Mouse (Mus musculus): ENCODE data around the gene Daam2.
"Not testable (repeated sequence)": the region's sequence is repeated elsewhere in the genome, so short reads cannot be mapped to it uniquely, and the experiment has no call there.

Daam2 gene

DNA sequence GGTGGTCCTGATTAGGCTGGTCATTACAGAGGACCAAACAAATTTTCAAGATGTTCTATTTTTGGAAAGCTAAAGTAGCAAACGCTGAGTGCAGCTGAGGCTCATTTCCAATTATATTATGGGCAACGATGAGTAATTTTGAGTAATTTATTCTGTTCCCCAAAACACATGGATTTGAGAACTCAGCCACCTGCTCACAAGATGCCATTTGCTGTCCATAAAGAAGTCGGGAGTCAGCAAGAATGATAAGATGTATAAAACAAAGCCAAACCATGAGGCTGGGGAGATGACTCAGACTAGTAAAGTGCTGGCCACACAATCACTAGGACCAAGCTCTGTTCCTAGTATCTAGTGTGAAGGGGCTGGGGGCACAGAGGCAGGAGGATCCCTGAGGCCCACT is 79.7 kb downstream of the Daam2 start:
- in situ Hi-C loops (cut with MboI, MseI): loop anchor here (10.0 kb wide), 1 partner anchor 590 kb away; no protein-coding TSS in a partner anchor

DNA sequence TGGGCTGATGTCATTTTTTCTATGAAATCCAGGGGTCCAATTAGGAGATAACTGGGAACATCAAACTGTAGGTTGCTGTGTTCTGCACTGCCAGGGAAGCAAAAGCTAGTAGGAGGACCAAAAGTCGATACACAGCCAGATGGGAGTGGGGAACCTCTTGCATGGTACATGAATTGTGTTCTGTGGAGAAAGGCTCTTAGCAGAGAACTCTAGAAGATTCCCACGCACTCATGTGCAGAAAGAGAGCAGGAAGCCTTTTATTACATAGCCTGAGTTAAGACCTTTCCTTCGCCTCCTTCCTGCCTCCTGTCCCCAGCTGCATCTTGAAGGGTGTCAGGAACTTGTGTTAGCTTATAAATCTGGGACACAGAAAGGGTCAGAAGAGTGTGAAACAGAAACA is 82.3 kb downstream of the Daam2 start:
- in situ Hi-C loops (cut with MboI, MseI): loop anchor here (10.0 kb wide), 1 partner anchor 587 kb away; no protein-coding TSS in a partner anchor

DNA sequence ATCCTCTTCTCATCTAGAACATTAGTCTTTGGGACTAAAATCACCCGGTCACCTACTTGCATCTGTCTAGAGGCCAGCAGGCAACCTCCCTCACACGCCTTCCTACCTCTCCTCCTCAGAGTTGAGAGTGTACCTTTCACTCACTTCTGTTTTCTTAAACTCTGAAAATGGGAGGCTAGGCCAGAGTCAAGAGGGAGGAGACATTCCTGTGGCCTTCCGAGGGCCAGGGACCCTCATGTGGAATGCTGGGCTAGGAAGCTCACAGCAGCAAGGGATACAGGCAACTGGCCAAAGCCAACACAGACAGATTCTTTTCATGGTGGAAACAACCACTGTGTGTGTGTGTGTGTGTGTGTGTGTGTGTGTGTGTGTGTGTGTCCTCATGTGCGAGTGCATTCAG is 86.8 kb downstream of the Daam2 start:
- in situ Hi-C loops (cut with MboI, MseI): no loop called here

DNA sequence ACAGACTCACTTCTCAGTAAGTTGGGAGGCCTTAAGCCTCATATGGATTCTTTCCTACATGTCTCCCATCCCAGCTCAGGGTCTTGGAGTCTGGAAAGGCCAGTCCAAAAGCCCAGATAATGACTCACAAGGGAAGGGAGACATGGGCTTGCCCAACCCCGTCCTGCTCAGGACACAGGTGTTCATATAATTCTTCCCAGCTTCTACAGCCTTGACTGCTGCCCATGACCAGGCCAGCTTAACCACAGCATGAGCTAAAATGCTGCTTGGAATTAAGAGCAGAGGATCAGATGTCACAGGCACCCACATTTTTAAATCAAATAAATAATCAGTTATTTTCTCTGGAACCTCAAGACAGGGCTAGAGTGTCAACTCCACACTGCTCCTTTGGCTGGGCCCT is 89.0 kb downstream of the Daam2 start:
- in situ Hi-C loops (cut with MboI, MseI): no loop called here

DNA sequence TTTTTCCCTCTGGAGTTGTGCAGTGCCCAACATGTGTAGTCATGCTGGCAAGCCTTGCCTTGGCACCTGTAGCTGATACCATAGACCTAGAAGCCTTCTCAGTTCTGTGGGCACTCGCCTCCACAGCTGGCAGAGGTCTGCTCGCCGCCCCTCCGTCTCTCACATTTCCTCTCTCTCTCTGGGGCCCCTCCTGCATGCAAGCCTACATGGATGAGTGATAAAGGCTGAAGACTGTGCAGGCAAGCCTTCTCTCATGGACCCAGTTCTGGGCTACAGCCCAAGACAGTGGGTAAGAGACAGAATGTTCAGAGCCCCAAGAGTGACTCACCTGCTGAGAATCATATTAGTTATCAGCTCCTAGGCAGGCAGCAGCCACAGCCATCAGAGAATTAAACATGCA is 90.1 kb downstream of the Daam2 start:
- in situ Hi-C loops (cut with MboI, MseI): no loop called here

DNA sequence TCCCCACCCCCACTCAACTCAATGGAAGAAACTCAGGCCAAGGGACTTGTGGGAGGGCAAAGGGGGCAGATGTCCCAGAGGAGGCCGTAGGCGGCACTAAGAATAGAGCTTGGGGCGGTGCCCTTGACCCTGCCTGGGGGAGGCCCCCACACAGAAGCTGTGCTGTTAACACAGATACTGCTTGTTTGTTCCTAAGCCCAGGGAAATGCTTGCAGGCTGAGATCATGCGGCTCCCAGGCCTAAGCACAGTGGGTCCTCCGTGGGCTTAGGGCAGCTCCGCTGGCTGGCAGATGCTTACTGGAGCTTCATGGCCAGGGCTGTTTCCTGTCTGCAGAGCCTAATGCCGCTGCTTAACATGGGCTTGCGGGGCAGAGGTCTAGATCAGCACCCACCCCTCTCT is 91.5 kb downstream of the Daam2 start:
- in situ Hi-C loops (cut with MboI, MseI): no loop called here

DNA sequence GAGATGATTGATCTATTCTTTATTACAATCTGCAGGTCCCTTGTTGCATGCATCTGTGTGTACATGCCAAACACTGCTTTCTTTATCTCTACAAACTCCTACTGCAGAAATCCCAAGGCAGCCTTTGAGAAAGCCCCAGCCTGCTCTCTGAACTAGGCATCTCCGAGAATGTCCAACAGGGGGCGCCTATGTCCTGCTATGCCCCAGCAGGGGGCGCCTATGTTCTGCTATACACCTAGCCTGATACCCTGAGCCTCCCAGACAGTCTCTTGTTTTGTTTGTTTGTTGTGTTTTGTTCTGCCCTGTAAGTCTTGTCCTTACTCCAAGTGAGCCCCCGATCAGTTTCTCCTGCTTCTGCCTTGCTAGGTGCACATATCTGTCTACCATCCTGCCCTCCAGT is 95.9 kb downstream of the Daam2 start:
- in situ Hi-C loops (cut with MboI, MseI): loop anchor here (10.0 kb wide), 3 partner anchors 437 to 1503 kb away; no protein-coding TSS in a partner anchor

DNA sequence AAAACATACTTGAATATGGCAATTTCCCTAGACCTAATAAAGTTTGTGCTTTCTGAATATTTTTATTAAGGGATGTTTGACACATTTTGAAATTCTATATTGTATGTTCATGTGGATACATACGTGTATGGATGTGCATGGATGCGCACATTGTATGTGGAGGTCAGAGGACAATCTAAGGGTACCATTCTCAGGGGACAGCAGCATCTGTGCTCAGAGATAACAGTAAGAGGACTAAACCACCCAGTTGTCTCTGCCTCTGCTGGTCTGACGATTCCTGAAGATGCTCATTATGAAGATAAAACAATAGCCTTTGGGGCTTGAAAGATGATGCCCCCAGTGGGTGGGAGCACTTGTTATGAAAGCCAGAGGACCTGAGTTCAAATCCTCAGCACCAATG is 99.3 kb downstream of the Daam2 start:
- in situ Hi-C loops (cut with MboI, MseI): loop anchor here (10.0 kb wide), 3 partner anchors 440 to 1500 kb away; no protein-coding TSS in a partner anchor

DNA sequence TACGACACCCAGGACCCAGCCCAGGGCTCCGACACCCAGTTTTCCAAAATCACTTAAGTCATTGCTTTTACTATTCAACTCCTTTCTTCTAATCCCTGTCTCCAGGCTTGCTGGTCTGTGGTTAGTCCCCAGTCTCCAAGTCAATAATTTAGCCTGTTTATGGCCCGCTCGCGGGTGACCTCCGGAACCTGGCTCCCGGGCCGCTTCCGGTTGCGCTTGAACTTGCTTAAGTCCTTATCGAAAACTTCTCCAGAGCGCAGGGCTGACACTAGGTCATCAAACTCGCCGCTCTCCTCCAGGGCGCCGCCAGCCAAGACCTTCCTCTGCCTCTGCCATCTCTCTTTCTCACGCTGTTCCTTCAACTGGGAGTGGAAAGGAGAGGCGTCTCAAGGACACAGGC is 105.8 kb downstream of the Daam2 start:
- in situ Hi-C loops (cut with MboI, MseI): loop anchor here (5.0 kb wide), 1 partner anchor 51 kb away; no protein-coding TSS in a partner anchor

DNA sequence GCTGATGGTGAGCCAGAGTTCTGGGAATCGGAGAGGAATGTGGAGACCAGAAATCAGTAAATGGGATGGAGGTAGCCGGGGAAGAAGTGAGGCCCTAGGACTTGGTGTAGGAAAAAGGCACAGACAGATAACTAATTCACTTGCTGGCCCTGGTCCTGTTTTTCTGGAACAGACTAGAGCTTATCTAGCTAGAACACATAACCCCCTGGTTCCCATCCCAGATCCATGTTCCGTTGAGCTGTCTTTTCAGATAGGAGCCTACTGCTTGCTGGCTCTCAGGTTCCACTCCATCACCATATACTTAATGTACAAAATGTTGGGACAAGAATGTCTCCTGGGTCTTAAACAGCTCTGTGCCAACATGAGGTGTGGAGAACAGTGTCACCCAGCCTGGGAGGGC is 106.3 kb downstream of the Daam2 start:
- in situ Hi-C loops (cut with MboI, MseI): loop anchor here (5.0 kb wide), 1 partner anchor 51 kb away; no protein-coding TSS in a partner anchor

DNA sequence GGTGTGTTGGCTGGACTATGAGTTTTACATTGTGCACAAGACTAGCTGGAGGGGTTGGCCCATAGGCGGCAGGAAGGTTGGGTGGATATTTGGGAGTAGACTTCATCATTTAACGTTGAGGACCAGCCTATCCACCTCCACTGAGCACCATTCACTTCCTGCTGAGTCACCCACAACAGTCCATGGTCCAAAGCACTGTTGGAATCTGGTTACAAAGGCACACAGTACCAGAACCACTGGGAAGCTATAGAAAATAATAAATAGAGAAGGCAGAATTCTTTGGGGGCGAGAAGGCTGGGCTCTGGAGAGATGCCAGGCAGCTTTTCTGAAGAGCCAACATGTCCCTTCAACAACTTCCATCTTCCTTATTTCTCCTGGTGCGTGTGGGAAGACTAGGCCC is 107.8 kb downstream of the Daam2 start:
- in situ Hi-C loops (cut with MboI, MseI): loop anchor here (5.0 kb wide), 1 partner anchor 49 kb away; no protein-coding TSS in a partner anchor

DNA sequence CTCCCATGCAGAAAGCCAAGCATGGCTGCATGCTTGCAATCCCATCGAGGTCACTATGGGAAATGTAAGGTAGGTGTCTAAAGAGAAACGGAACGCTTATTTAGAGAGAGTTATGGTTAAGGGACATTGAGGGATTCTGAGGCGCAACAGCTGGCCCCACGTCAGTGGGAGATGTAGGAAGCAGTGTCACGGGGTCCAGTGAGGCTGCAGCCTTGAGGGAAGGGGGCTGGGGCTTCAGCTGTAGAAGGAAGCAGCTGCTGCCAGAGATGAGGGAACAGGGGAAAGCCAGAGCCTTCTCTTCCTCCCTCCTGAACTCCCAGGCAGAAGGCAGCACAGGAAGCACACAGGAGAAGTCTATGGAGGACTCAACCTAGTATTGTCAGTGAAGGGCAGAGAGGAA is 113.2 kb downstream of the Daam2 start:
- in situ Hi-C loops (cut with MboI, MseI): no loop called here

DNA sequence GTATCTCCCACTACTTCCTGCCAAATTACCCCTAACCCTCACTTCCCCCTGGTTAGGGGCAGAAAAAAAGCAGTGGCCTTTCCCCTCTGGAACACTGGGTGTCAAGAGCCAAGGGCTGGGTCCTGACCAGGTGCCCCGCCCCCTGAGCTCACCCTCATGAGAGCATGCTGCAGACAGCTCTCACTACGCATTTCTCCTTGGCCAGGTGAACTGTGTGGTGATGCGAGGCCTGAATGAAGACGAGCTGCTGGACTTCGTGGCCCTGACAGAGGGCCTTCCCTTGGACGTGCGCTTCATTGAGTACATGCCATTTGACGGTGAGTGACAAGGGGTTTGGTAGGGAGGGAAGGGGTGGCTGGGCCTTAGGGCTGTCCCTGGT is 114.9 kb downstream of the Daam2 start:
- in situ Hi-C loops (cut with MboI, MseI): no loop called here

DNA sequence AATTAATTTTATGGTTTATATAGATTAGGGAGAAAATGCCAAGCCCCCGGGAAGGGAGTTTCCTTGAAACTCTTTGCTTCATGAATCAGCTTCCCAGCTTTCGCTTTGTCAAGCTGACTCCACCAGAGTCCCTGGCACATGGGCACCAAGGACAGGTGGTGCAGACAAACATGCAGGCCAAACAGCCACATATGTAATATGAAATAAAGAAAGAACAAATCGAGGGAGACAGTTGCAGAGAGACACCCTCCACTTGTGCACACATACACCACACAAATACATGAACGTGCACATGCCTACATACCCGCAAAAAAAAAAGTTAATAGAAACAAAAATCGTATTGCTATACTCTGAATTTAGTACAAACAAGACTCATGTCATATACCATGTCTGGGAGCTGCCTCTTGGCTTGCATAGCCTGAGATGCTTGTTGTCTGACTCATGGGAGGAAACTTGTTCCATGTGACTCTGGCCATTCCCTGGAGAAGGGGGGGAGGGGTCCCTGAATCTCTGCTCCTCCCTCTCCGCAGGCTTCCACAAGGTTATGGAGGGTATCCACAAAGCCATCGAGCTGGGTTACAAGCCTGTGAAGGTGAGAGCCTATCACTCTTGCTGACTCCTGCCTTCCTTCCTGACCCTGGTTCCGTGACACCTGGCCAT is 115.4 kb downstream of the Daam2 start:
- in situ Hi-C loops (cut with MboI, MseI): no loop called here

DNA sequence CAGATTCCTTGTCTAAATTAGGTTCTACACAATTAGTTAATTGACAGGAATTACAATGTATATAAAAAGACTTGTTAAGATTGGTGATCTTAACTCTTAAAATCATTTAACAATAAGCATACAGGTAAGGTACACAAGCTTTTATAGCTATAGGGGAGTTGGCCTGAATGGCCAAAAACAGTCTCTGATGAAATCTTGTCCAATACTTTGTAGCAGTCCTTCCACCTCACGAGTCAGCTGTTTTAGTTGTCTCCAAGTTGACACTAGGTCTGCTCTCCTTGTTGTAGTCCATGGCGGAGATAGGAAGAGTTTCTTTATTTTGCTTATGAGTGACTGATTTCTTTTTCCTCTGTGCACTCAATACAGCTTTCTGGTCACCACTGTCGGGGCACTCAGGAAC is 121.3 kb downstream of the Daam2 start:
- in situ Hi-C loops (cut with MboI, MseI): not testable (repeated sequence)

DNA sequence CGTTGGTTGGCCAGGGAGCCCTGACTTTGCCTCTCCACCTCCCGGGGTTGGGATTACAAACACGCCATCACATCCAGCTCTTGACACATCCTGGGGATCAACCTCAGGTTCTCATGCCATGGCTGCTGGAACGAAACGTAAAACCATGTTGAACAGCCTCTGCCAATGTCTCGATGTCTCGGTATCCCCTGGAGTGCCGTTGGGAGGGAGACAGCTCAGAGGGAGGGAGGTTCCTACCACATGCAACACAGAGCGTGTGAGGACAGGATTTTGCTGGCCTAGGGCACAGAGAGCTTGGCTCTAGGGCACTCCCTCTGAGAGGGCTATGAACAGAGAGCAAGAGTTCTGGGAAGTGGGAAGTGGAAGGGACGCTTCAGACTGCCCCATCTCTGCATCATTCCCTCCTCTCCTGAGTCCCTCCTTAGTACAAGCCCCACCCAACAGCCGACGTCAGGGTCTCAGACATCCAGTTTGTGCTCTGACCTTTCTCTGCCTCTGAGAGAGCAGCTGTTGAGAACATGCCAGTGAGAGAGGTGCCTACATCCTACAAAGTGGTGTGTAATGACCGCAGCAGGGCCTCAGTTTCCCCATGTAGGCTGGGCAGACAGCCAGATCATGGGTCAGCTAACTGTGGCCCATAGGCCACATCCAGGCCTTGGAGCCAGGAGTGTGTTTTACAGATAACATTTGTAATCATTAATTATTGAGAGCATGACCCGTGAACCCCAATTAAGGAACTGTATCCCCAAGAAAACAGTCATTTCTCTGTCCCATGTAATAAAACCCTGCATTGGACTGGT is 123.6 kb downstream of the Daam2 start:
- in situ Hi-C loops (cut with MboI, MseI): no loop called here

DNA sequence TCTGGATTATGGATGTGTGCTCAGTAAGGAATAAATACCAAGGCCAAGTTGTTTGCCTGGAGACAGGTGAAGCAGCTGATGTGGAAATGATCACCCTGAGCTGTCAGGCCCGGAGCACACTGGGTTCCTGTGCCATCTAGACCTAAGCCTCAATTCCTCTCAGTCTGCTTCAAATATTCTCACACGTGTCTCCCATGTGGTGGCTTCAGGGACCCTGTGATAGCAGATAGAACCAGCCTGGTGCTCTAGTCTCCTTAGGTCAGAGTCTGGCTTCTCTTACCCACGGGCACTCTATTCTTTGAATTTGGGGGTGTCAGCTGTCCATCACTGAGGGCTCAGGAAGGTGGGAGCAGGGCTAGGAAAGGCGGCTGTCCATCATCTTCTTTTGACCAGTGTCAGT is 124.4 kb downstream of the Daam2 start:
- in situ Hi-C loops (cut with MboI, MseI): no loop called here

DNA sequence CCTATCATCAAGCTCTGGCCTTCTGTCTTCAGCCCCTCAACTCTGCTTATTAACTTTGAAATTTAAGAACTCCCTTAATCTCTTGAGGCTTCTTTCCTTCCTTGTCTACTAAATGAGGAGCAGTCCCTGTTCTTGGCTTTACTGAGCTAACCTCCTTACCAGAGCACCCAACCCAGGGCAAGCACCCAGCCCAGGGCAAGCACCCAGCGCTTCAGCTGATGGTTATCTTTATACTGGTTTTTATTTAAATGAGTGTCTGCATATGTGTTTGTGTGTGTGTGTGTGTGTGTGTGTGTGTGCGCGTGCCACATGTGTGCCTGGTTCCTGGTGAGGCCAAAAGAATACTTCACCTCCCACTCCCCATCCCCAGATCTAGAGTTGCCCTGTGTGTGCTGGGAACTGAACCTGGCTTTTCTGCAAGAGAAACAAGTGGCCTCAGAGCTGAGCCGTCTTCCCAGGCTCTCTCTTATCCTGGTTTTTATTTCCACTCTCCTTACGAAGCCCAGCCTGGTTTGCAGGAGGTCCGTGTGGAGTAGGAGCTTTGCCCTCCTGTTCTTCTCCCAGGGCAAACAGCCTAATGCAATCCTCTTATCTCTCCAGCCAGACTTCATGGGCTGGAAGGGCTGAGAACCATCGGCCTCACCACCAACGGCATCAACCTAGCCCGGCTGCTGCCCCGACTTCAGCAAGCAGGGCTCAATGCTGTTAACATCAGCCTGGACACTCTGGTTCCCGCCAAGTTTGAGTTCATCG is 125.1 kb downstream of the Daam2 start:
- in situ Hi-C loops (cut with MboI, MseI): no loop called here

DNA sequence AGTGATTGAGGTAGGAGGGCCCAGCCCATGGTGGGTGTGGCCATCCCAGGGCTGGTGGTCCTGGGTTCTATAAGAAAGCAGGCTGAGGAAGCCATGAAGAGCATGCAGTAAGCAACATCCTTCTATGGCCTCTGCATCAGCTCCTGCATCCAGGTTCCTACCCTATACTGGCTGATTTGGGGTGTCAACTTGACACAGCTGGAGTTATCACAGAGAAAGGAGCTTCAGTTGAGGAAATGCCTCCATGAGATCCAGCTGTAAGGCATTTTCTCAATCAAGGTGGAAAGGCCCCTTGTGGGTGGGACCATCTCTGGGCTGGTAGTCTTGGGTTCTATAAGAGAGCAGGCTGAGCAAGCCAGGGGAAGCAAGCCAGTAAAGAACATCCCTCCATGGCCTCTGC is 126.8 kb downstream of the Daam2 start:
- in situ Hi-C loops (cut with MboI, MseI): not testable (repeated sequence)

DNA sequence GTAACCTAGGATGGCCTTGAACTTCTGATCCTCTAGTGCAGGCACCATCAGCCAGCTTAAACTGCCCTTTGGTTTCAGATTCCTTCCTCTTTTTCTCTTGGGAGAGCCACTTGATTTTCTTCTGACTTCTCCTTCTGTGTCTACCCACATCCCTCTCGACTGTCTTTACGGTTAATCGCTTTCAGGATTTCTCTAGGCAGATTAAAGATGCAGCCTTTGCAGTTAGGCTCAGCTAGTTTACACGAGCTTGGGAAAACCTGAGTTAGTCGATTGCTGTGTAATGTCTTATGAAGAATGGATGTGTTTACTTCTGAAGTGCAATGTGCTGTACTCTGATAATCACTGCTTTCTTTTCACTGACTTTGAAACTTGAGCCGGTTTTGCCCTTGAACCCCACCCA is 127.5 kb downstream of the Daam2 start:
- in situ Hi-C loops (cut with MboI, MseI): no loop called here

DNA sequence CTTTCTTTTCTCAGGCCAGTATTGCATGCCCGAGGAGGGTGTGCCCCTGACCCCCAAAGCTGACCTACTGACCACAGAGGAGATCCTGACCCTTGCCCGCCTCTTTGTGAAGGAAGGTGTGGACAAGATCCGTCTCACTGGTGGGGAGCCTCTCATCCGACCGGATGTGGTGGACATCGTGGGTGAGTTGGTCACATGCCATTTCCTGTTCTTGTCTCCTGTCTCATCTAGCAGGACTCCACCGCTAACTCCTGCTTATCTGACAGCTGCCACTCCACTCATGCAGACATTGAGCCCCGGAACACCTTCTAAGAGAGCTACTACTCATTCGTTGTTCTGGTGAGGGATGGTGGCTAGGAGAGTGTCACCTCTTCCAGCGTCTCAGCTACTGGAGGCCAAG is 129.1 kb downstream of the Daam2 start:
- in situ Hi-C loops (cut with MboI, MseI): no loop called here

DNA sequence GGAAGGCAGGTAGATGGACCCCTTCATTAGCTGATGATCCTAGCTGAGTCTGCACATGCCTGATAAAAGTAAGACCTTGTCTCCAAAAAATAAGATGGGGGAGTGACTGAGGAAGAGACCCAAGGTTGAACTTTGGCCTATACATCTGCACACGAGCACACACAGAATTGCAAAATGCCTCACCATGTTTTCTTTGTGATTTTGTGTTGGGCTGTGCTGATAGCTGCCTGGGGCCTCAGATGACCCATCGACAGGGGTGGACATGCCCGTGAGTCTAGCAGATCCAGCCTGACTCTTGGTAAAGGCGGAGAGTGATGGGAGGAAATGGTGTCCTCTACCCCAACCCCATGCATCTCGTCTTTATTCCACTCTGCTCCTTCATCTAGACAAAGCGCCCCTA is 129.9 kb downstream of the Daam2 start:
- in situ Hi-C loops (cut with MboI, MseI): no loop called here

Measured in regulatory T cell (primary cell).